Mouse (Mus musculus) cortical plate, adult 2 months (tissue): ENCODE measurements around the gene Cntf.

Source experiments
- CTCF ChIP-seq: fragments of 200-500 bp; IDR thresholded peaks from 2 replicates; pipeline ENCODE4 v1.5.1; 2011; ENCODE audit warnings: mild to moderate bottlenecking, control low read depth, low read length; ENCODE audit not compliant: insufficient read depth; ENCODE audit errors: extremely low read depth
- POLR2A ChIP-seq: fragments of 200-500 bp; IDR thresholded peaks from 2 replicates; pipeline ENCODE4 v1.6.1; 2011; ENCODE audit warnings: mild to moderate bottlenecking, low read length, control low read depth; ENCODE audit not compliant: insufficient read depth; ENCODE audit errors: extremely low read depth

GRCm38 (mm10) chr19:12731036-12731435 is 34.4 kb downstream of the Cntf start:
- no peak for TF ChIP-seq POLR2A
- no peak for TF ChIP-seq CTCF
